Mouse (Mus musculus) kidney, embryonic 14.5 days (tissue): ENCODE measurements around the gene Mpz. TPM values are rescaled to one million over a fixed set of nuclear protein-coding genes. Genes with fewer than 3 reads are reported as not detected.

Experiments used
- ATAC-seq: fragments of 200-750 bp; cut with Nextera tagmentation; 2 replicates; pipeline ENCODE4 v1.8.0; 2017; ENCODE audit warnings: moderate number of reproducible peaks, mild to moderate bottlenecking, moderate TSS enrichment, moderate library complexity; ENCODE audit not compliant: low FRiP score, low TSS enrichment
- H3K27ac ChIP-seq: fragments of 300-500 bp; sonication (generic); 2 replicates; pipeline ENCODE4 v1.5.1; 2014; ENCODE audit warnings: low read depth, mild to moderate bottlenecking, low read length, moderate library complexity, mixed read lengths
- H3K27me3 ChIP-seq: fragments of 300-500 bp; sonication (generic); 2 replicates; pipeline ENCODE4 v1.6.1; 2014; ENCODE audit warnings: mild to moderate bottlenecking, low read length; ENCODE audit not compliant: control insufficient read depth, insufficient read depth
- H3K36me3 ChIP-seq: fragments of 300-500 bp; sonication (generic); 2 replicates; pipeline ENCODE4 v1.6.1; 2014; ENCODE audit warnings: low read length, mixed read lengths; ENCODE audit not compliant: control insufficient read depth, insufficient read depth
- H3K4me1 ChIP-seq: fragments of 300-500 bp; sonication (generic); 2 replicates; pipeline ENCODE4 v1.6.1; 2014; ENCODE audit warnings: low read length, mixed read lengths; ENCODE audit not compliant: control insufficient read depth, insufficient read depth
- H3K4me2 ChIP-seq: fragments of 300-500 bp; sonication (generic); replicated peaks from 2 replicates; pipeline ENCODE4 v1.6.1; 2014; ENCODE audit warnings: low read depth, mild to moderate bottlenecking, low read length
- H3K4me3 ChIP-seq: fragments of 300-500 bp; sonication (generic); 2 replicates; pipeline ENCODE4 v1.5.1; 2014; ENCODE audit warnings: mild to moderate bottlenecking, low read length
- H3K9ac ChIP-seq: fragments of 300-500 bp; sonication (generic); 2 replicates; pipeline ENCODE4 v1.6.1; 2014; ENCODE audit warnings: low read depth, mild to moderate bottlenecking, low read length, moderate library complexity
- H3K9me3 ChIP-seq: fragments of 300-500 bp; sonication (generic); 2 replicates; pipeline ENCODE4 v1.6.1; 2016; ENCODE audit warnings: low read length; ENCODE audit not compliant: control insufficient read depth
- WGBS: fragments of 180-500 bp; shearing (Covaris S2); extraction: QIAGEN DNeasy Blood & Tissue Kit; methylation state at CpG from one replicate; pipeline ENCODE4 v1.1.7; 2014; 5-methylcytosine and 5-hydroxymethylcytosine counted together
- polyA plus RNA-seq: library from polyadenylated mRNA; unstranded; fragments of >200 nt; fragmentation: Nextera tagmentation; extraction: Ambion mirVana; gene quantifications from 2 replicates; pipeline ENCODE4 v1.2.1, GENCODE M21; 2014

Gene Mpz
- polyA plus RNA-seq, 1 experiment from 2014 or later: not detected

DNA sequence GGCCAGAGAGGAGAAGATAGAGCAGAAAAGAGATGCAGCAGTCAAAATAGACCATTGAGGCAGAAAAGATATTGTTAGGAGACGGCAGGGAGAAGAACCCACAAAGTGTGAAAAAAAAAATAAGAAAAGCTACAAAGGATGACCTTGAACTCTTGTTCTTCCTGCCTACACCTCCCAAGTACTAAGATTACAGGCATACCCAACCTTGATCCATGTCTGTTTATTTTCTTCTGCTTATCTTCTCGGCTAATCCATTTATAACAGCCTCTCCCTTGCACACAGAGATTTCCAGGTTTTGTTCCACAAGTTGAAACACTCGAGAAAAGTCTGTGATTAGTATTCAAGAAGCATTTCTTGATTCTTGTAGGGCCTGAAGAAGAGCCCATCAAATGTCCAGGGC is 19.4 kb downstream of the Mpz start:
- no peaks in the 10 kb centered on the region for H3K9me3 ChIP-seq
- H3K4me3 ChIP-seq: no peak overlapping the region
- H3K36me3 ChIP-seq: no peaks in the 10 kb centered on the region
- WGBS: 45% methylated on average over 3 of the region's 3 CpGs
- no peak for ATAC-seq
- H3K4me1 ChIP-seq: no peaks in the 10 kb centered on the region
- H3K9ac ChIP-seq: no peak overlapping the region
- no peaks in the 10 kb centered on the region for H3K27me3 ChIP-seq
- H3K4me2 ChIP-seq: no peak overlapping the region
- no peak overlapping the region for H3K27ac ChIP-seq

DNA sequence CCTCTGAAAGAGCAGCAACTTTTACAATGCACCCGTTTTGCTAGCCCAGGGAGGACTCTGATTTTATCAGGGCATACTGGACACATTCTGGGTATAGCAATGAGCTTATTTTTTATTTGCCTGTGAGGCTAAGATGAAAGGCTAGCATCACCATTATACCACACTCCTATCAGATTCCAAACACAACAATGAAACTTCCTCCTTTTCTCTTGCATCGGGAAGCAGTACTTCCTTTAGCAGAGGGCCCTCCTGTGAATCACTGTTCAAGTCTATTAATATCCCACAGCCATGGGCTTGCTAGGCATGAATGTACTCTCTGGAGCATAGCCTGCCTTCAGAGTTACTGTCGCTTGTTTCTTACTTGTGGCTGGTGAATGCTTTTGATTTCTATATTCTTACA is 20.6 kb downstream of the Mpz start:
- WGBS: 24% methylated on average over 3 of the region's 3 CpGs
- H3K9ac ChIP-seq: no peak overlapping the region
- no peak overlapping the region for H3K4me3 ChIP-seq
- H3K27me3 ChIP-seq: no peaks in the 10 kb centered on the region
- peak; percentile 50; the same call in 1 of the 2 replicates for ATAC-seq
- peak overlapping the region; percentile 1; the same call in 1 of the 2 replicates for H3K27ac ChIP-seq
- no peak overlapping the region for H3K4me2 ChIP-seq
- H3K36me3 ChIP-seq: no peaks in the 10 kb centered on the region
- no peaks in the 10 kb centered on the region for H3K9me3 ChIP-seq
- no peaks in the 10 kb centered on the region for H3K4me1 ChIP-seq

GRCm38 (mm10) chr1:171172779-171173178 is 22.3 kb downstream of the Mpz start:
- H3K36me3 ChIP-seq: no peaks in the 10 kb centered on the region
- H3K27me3 ChIP-seq: no peaks in the 10 kb centered on the region
- H3K9me3 ChIP-seq: no peaks in the 10 kb centered on the region
- 91% methylated on average over 8 of the region's 8 CpGs for WGBS
- no peak overlapping the region for H3K9ac ChIP-seq
- no peaks in the 10 kb centered on the region for H3K4me1 ChIP-seq
- H3K27ac ChIP-seq: no peak overlapping the region
- no peak overlapping the region for H3K4me3 ChIP-seq
- no peak for ATAC-seq
- no peak overlapping the region for H3K4me2 ChIP-seq

- Histone ChIP-seq H3K4me3 (no peak overlapping the region), H3K9me3 (no peaks in the 10 kb centered on the region), H3K36me3 (no peaks in the 10 kb centered on the region), H3K4me1 (no peaks in the 10 kb centered on the region), H3K27ac (no peak overlapping the region), H3K27me3 (no peaks in the 10 kb centered on the region), H3K4me2 (no peak overlapping the region), H3K9ac (no peak overlapping the region)
- no peak for ATAC-seq
- WGBS: 75% methylated on average over 5 of the region's 5 CpGs
Observed at GRCm38 (mm10) chr1:171179487-171180171, 29.1 kb downstream of the Mpz start.

DNA sequence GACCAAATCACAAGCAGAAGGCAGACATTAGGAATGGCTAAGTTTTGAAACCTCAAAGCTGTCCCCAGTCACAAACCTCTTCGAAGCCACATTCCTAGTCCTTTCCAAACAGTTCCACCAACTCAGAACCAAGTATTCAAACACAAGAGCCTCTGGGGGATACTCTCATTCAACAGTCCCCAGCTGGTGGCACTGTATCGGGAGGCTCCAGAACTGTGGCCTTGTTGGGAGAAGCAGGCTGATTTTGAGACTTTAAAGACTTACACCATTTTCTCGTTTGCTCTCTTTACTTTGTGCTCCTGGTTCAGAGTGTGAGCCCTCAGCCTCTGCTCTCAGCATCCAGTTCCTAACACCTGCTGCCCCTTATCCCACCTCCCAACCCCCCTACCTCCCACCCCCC is 32.5 kb downstream of the Mpz start:
- Histone ChIP-seq H3K9me3 (no peaks in the 10 kb centered on the region), H3K4me2 (no peak overlapping the region), H3K4me1 (no peaks in the 10 kb centered on the region), H3K27me3 (no peaks in the 10 kb centered on the region), H3K27ac (no peak overlapping the region), H3K36me3 (no peaks in the 10 kb centered on the region), H3K4me3 (no peak overlapping the region), H3K9ac (no peak overlapping the region)
- ATAC-seq: no peak
- WGBS: 77% methylated on average over 3 of the region's 3 CpGs

DNA sequence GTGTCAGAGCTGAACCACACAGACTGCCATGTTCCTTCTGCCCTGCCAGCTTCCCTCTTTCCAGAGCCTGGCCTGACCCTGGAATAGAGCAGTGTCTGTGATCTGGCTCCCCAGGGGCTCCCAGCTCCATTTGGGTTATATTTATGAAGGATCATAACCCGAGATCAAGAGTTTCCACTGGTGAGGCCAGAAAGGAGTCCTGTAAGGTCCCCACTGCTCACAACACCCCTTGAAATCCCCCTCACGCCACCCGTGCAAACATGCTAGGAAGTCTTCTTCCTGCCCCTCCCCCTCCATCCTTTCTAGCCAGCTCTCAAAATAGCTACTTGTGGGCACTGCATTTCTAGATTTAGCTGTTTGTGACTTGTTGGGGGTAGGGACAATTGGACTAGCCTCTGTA is 33.1 kb downstream of the Mpz start:
- H3K27ac ChIP-seq: no peak overlapping the region
- no peak for ATAC-seq
- 65% methylated on average over 3 of the region's 3 CpGs for WGBS
- H3K4me1 ChIP-seq: no peaks in the 10 kb centered on the region
- H3K36me3 ChIP-seq: no peaks in the 10 kb centered on the region
- H3K27me3 ChIP-seq: no peaks in the 10 kb centered on the region
- H3K9ac ChIP-seq: no peak overlapping the region
- H3K9me3 ChIP-seq: no peaks in the 10 kb centered on the region
- H3K4me3 ChIP-seq: no peak overlapping the region
- no peak overlapping the region for H3K4me2 ChIP-seq

DNA sequence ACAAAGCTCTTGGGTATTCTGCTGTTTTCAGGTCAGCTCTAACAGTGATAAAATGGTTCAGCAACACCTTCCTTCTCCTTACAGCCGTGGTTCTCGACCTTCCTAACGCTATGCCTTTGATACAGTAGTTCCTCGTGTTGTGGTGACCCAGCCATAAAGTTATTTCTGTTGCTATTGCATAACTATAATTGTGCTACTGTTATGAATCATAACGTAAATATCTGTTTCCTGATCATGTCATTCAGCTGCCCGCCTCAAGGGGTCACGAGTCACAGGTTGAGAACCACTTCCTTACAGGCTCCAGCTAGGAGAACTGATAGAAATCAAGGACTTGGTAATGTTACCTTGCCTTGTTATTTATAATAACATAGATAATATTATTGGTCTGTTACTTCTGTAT is 33.8 kb downstream of the Mpz start:
- Histone ChIP-seq H3K9ac (no peak overlapping the region), H3K4me1 (peaks cover 1% of the 10 kb centered on the region; the same call in 1 of the 2 replicates), H3K4me3 (no peak overlapping the region), H3K9me3 (no peaks in the 10 kb centered on the region), H3K4me2 (no peak overlapping the region), H3K27ac (no peak overlapping the region), H3K27me3 (no peaks in the 10 kb centered on the region), H3K36me3 (no peaks in the 10 kb centered on the region)
- 75% methylated on average over 7 of the region's 7 CpGs for WGBS
- no peak for ATAC-seq

DNA sequence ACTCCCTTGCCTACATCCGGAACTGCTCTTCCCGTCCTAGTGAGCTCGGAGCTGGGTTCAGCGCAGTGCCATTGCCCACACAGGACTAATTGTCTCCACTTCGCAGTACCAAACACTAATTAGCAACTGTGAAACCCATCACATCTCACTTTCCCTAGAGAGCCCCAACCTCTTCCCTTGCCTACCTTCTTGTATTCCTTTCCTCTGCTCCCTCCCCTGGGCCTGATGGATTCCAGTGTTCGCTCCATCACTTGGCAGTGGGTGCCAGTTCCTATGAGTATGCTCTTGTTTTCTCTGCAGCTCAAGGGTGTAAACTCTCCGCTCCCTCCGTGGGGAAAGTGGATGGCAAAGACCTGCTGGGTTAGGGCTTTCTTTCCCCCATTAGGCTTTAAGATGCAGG is 35.1 kb downstream of the Mpz start:
- no peaks in the 10 kb centered on the region for H3K27me3 ChIP-seq
- no peaks in the 10 kb centered on the region for H3K36me3 ChIP-seq
- WGBS: 58% methylated on average over 8 of the region's 8 CpGs
- no peak overlapping the region for H3K27ac ChIP-seq
- H3K4me1 ChIP-seq: peaks cover 7% of the 10 kb centered on the region; the same call in 1 of the 2 replicates
- H3K4me3 ChIP-seq: no peak overlapping the region
- no peak for ATAC-seq
- no peak overlapping the region for H3K4me2 ChIP-seq
- no peak overlapping the region for H3K9ac ChIP-seq
- H3K9me3 ChIP-seq: no peaks in the 10 kb centered on the region

DNA sequence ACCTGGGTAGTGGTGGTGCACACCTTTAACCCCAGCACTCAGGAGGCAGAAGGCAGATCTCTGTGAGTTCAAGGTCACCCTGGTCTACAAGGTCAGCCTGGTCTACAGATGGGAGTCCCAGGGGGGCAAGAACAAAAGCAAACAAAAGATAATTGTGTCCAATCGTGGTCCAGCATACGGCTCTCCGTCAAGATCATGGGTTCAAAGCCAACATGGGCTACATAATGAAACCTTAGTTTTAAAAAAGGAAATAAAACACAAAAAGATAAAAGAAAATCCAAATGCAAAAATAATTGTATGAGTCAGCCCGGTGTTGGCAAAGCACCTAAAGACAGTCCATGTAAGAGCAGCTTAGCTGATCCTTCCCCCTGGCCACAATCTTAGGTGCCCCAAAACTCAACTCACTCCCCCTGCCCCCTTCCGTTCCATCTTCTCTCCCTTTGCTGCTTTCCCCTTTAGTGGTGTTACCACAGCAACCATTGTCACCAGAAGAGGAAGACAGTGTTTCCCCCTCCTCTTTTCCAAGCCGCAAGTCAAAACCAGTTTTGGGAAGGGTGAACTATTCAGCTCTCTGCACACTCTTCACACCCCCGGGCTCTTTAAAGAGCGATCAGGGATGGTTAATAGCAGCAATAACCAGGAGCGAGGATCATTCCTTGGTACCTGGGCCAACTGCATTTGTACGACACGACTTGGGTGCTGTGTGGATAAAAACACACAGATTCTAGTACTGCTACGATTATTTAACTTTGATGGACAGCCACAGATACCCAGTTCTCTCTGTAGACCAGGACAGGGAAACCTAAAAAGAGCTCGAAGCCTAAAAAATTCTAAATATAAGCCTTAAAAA is 37.6 kb downstream of the Mpz start:
- Histone ChIP-seq H3K4me3 (no peak overlapping the region), H3K27ac (no peak overlapping the region), H3K27me3 (peaks cover 4% of the 10 kb centered on the region), H3K36me3 (no peaks in the 10 kb centered on the region), H3K9me3 (no peaks in the 10 kb centered on the region), H3K4me2 (no peak overlapping the region), H3K4me1 (peaks cover 12% of the 10 kb centered on the region; the same call in 1 of the 2 replicates), H3K9ac (no peak overlapping the region)
- WGBS: 56% methylated on average over 13 of the region's 13 CpGs
- ATAC-seq: no peak
